Mouse (Mus musculus): ENCODE results near the gene Ece1. TPM values are rescaled to one million over a fixed set of nuclear protein-coding genes. Genes with fewer than 3 reads are reported as not detected.

The Ece1 gene
- polyA plus RNA-seq, 1 experiment from 2014 or later: 9.1 TPM

GRCm38 (mm10) chr4:137897298-137897612, 35.2 kb downstream of the Ece1 start:
- Histone ChIP-seq H3K4me2 (ENCODE audit: low read length) (0 out of 2 replicates have a peak overlapping the region, but pooled peaks have one; percentile 14), H3K27ac (ENCODE audit: low read depth, low read length) (peak overlapping the region; percentile 54; the same call in 1 of the 2 replicates), H3K4me3 (ENCODE audit: low read depth, low read length) (no peak overlapping the region), H3K27me3 (replicated peaks; ENCODE audit: control insufficient read depth, insufficient read depth, low read length) (0 out of 2 replicates have a peak, but pooled peaks cover 5% of the 10 kb centered on the region), H3K9ac (ENCODE audit: low read length) (peak overlapping the region; percentile 43), H3K4me1 (ENCODE audit: control insufficient read depth, insufficient read depth, low read length) (peaks cover 30% of the 10 kb centered on the region), H3K36me3 (ENCODE audit: control insufficient read depth, insufficient read depth, low read length) (no peaks in the 10 kb centered on the region), H3K9me3 (replicated peaks; ENCODE audit: control insufficient read depth, low read length) (no peaks in the 10 kb centered on the region)
- DNase-seq (ENCODE audit: low spot score) (peak; percentile 93), ATAC-seq (peak; percentile 62; the same call in 1 of the 2 replicates)
- WGBS: 4% methylated on average over 8 of the region's 8 CpGs

DNA sequence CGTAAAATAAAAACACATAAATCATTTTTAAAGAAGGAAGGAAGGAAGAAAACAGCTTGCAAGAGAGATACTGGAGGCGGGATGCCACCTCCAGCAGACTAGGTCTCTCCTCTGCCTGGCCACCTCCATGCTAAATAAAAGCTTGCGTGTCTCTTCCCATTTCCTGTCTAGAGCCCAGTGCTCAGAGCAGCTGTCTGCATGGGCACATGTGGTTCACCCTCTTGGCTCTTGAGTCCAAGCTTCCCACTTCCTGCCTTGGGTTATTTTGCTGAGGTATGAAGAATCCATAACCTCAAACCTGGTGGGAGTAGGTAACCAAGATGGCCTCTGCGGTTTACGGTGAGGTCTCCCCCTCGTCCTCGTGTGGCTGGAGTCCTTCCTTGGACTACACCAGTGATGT, 36.5 kb downstream of the Ece1 start:
- ATAC-seq: no peak
- Histone ChIP-seq H3K27me3 (replicated peaks; ENCODE audit: control insufficient read depth, insufficient read depth, low read length) (0 out of 2 replicates have a peak, but pooled peaks cover 5% of the 10 kb centered on the region), H3K27ac (ENCODE audit: low read depth, low read length) (no peak overlapping the region)

DNA sequence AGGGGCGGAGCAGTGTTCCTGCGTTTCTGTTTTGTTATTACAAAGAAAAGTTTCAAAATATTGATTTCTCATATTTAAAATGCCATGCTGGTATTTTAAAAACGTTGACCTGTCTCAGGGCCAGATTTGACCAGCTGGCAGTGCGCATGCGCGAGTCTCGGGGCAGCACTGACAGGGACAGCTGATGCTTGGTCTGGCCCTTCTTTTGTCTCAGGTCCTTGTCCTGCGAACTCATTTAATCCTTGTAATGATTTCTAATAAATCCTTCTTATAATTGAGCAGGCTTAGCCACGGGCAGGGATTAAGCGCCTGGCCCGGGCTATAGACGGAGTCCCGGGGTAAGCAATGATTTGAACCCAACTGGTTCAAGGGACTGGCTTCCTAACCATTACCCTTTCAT, 40.2 kb downstream of the Ece1 start:
- Histone ChIP-seq H3K4me2 (ENCODE audit: low read length) (no peak overlapping the region), H3K27me3 (replicated peaks; ENCODE audit: control insufficient read depth, insufficient read depth, low read length) (0 out of 2 replicates have a peak, but pooled peaks cover 5% of the 10 kb centered on the region), H3K9me3 (replicated peaks; ENCODE audit: control insufficient read depth, low read length) (no peaks in the 10 kb centered on the region), H3K36me3 (ENCODE audit: control insufficient read depth, insufficient read depth, low read length) (no peaks in the 10 kb centered on the region), H3K9ac (ENCODE audit: low read length) (no peak overlapping the region), H3K4me3 (ENCODE audit: low read depth, low read length) (no peak overlapping the region), H3K4me1 (ENCODE audit: control insufficient read depth, insufficient read depth, low read length) (peaks cover 8% of the 10 kb centered on the region), H3K27ac (ENCODE audit: low read depth, low read length) (no peak overlapping the region)
- DNase-seq (ENCODE audit: low spot score) (no peak), ATAC-seq (no peak)
- WGBS: 45% methylated on average over 13 of the region's 13 CpGs

More for the DNA sequence above, 36.5 kb downstream of the Ece1 start:
- Histone ChIP-seq H3K9ac (ENCODE audit: low read length) (no peak overlapping the region), H3K9me3 (replicated peaks; ENCODE audit: control insufficient read depth, low read length) (no peaks in the 10 kb centered on the region), H3K4me2 (ENCODE audit: low read length) (no peak overlapping the region), H3K4me3 (ENCODE audit: low read depth, low read length) (no peak overlapping the region), H3K36me3 (ENCODE audit: control insufficient read depth, insufficient read depth, low read length) (no peaks in the 10 kb centered on the region), H3K4me1 (ENCODE audit: control insufficient read depth, insufficient read depth, low read length) (peaks cover 22% of the 10 kb centered on the region)
- WGBS: 86% methylated on average over 7 of the region's 7 CpGs
- no peak for DNase-seq (ENCODE audit: low spot score)

- 0 out of 2 replicates have a peak, but pooled peaks cover 5% of the 10 kb centered on the region for H3K27me3 ChIP-seq (replicated peaks; ENCODE audit: control insufficient read depth, insufficient read depth, low read length)
- DNase-seq (ENCODE audit: low spot score): no peak
- H3K4me2 ChIP-seq (ENCODE audit: low read length): no peak overlapping the region
- H3K36me3 ChIP-seq (ENCODE audit: control insufficient read depth, insufficient read depth, low read length): no peaks in the 10 kb centered on the region
- no peak overlapping the region for H3K4me3 ChIP-seq (ENCODE audit: low read depth, low read length)
- no peak for ATAC-seq
- 51% methylated on average over 7 of the region's 7 CpGs for WGBS
- H3K9ac ChIP-seq (ENCODE audit: low read length): no peak overlapping the region
- no peaks in the 10 kb centered on the region for H3K9me3 ChIP-seq (replicated peaks; ENCODE audit: control insufficient read depth, low read length)
- H3K27ac ChIP-seq (ENCODE audit: low read depth, low read length): no peak overlapping the region
- H3K4me1 ChIP-seq (ENCODE audit: control insufficient read depth, insufficient read depth, low read length): peaks cover 2% of the 10 kb centered on the region; the same call in 1 of the 2 replicates
These were observed 40.8 kb downstream of the Ece1 start for GRCm38 (mm10) chr4:137902873-137903272.

DNA sequence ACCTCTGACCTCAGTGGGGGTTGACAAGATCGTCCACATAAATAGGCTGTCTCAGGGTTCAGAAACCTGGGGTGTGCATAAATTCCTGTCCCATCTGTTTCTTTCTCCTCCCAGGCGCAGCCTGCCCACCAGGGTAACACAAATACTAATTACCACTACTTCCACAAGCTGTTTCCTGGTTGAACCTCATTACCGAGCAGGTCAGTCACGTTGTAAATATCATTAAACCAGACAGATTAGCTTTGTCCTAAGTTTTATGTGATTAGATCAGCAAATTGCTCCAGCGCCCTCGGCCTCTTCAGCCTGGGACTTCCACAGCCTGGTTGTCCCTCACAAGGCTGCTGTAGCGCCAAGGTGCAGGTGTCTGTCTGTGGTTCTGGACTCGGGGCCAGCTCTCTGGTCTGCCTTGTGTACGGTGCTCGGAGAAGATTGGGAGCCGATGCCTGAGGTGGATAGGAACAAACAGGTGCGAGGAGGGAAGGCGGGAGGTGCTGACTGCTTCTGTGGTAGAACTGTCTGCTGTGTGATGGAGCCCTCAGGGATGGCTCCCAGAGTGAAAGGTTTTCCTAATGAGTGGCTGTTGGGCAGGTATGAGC, 43.0 kb downstream of the Ece1 start:
- Histone ChIP-seq H3K4me2 (ENCODE audit: low read length) (no peak overlapping the region), H3K4me3 (ENCODE audit: low read depth, low read length) (no peak overlapping the region), H3K9ac (ENCODE audit: low read length) (no peak overlapping the region), H3K4me1 (ENCODE audit: control insufficient read depth, insufficient read depth, low read length) (no peaks in the 10 kb centered on the region), H3K9me3 (replicated peaks; ENCODE audit: control insufficient read depth, low read length) (no peaks in the 10 kb centered on the region), H3K27ac (ENCODE audit: low read depth, low read length) (no peak overlapping the region), H3K36me3 (ENCODE audit: control insufficient read depth, insufficient read depth, low read length) (no peaks in the 10 kb centered on the region), H3K27me3 (replicated peaks; ENCODE audit: control insufficient read depth, insufficient read depth, low read length) (no peaks in the 10 kb centered on the region)
- no peak for ATAC-seq
- no peak for DNase-seq (ENCODE audit: low spot score)
- 53% methylated on average over 13 of the region's 13 CpGs for WGBS

GRCm38 (mm10) chr4:137907979-137908378, 45.9 kb downstream of the Ece1 start:
- DNase-seq (ENCODE audit: low spot score) (peak; percentile 58), ATAC-seq (peak; percentile 63)
- WGBS: 46% methylated on average over 13 of the region's 13 CpGs

DNA sequence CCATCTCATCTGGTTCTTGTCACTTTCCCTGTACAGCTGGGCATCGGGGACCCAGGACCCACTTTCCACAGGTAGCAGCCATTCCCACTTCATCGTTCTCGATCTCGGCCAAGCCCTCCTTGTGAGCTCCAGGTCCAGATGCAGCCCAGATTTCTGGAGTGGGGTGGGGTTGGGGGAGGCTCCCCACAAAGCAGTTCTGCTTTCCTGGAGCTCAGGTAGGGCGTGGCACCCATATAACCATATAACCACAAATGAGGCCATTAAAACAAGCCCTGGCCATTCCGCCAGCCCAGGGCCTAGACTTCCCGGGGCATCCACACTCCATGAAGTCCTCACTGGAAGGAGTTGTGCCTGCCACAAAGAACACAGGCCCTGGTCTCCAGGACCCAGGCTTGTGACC, 46.5 kb downstream of the Ece1 start:
- Histone ChIP-seq H3K4me1 (ENCODE audit: control insufficient read depth, insufficient read depth, low read length) (peaks cover 6% of the 10 kb centered on the region), H3K27me3 (replicated peaks; ENCODE audit: control insufficient read depth, insufficient read depth, low read length) (no peaks in the 10 kb centered on the region), H3K4me2 (ENCODE audit: low read length) (no peak overlapping the region), H3K9ac (ENCODE audit: low read length) (no peak overlapping the region), H3K4me3 (ENCODE audit: low read depth, low read length) (no peak overlapping the region), H3K27ac (ENCODE audit: low read depth, low read length) (no peak overlapping the region), H3K36me3 (ENCODE audit: control insufficient read depth, insufficient read depth, low read length) (no peaks in the 10 kb centered on the region), H3K9me3 (replicated peaks; ENCODE audit: control insufficient read depth, low read length) (no peaks in the 10 kb centered on the region)
- ATAC-seq: no peak
- WGBS: 90% methylated on average over 7 of the region's 7 CpGs
- DNase-seq (ENCODE audit: low spot score): no peak

More at GRCm38 (mm10) chr4:137907979-137908378, 45.9 kb downstream of the Ece1 start:
- no peaks in the 10 kb centered on the region for H3K27me3 ChIP-seq (replicated peaks; ENCODE audit: control insufficient read depth, insufficient read depth, low read length)
- no peak overlapping the region for H3K4me3 ChIP-seq (ENCODE audit: low read depth, low read length)
- H3K9ac ChIP-seq (ENCODE audit: low read length): no peak overlapping the region
- H3K36me3 ChIP-seq (ENCODE audit: control insufficient read depth, insufficient read depth, low read length): no peaks in the 10 kb centered on the region
- no peak overlapping the region for H3K4me2 ChIP-seq (ENCODE audit: low read length)
- H3K27ac ChIP-seq (ENCODE audit: low read depth, low read length): no peak overlapping the region
- no peaks in the 10 kb centered on the region for H3K9me3 ChIP-seq (replicated peaks; ENCODE audit: control insufficient read depth, low read length)
- H3K4me1 ChIP-seq (ENCODE audit: control insufficient read depth, insufficient read depth, low read length): 0 out of 2 replicates have a peak, but pooled peaks cover under 1% of the 10 kb centered on the region

DNA sequence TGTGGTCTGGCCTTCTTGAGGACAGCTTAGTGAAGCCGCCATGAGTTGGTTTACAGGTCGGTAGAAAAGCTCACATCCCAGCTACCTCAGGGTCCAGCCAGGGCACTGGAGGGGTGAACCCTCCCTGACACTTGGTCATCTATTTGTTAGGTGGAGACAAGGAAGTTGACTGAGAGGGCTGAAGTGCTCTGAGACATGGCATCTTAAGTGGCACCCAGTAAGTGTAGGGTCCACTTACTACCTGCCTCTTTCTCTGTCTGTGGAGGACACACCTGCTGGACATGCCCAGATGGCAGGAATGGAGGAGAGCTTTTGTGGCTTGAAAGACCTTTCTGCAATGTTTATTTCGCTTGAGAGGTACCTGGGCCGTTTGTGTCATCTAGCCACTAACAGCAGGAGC, 46.9 kb downstream of the Ece1 start:
- no peak overlapping the region for H3K27ac ChIP-seq (ENCODE audit: low read depth, low read length)
- no peaks in the 10 kb centered on the region for H3K9me3 ChIP-seq (replicated peaks; ENCODE audit: control insufficient read depth, low read length)
- no peak overlapping the region for H3K4me2 ChIP-seq (ENCODE audit: low read length)
- H3K4me1 ChIP-seq (ENCODE audit: control insufficient read depth, insufficient read depth, low read length): peaks cover 10% of the 10 kb centered on the region
- DNase-seq (ENCODE audit: low spot score): no peak
- H3K36me3 ChIP-seq (ENCODE audit: control insufficient read depth, insufficient read depth, low read length): no peaks in the 10 kb centered on the region
- no peak overlapping the region for H3K4me3 ChIP-seq (ENCODE audit: low read depth, low read length)
- 81% methylated on average over 4 of the region's 4 CpGs for whole genome bisulfite sequencing
- H3K9ac ChIP-seq (ENCODE audit: low read length): no peak overlapping the region
- H3K27me3 ChIP-seq (replicated peaks; ENCODE audit: control insufficient read depth, insufficient read depth, low read length): no peaks in the 10 kb centered on the region
- ATAC-seq: no peak

DNA sequence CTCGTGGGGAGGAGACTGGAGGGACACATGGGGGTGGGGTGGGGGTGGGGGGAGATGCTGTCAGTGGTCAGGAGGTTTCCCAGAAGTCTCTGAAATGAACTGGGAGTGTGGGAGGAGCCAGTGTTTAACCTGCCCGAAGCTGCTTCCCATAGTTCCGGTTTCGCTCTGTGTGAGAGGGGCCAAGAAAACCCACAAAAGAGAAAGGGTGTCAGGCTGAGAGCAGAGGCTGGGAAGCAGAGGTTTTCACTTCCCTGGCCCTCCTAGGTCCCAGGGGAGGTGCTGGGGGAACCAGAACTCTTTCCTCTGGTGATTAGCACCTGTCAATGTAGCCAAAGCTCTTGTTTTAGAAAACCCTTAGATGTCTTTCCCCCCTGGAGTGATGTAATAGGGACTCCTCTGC, 47.4 kb downstream of the Ece1 start:
- Histone ChIP-seq H3K4me2 (ENCODE audit: low read length) (no peak overlapping the region), H3K4me3 (ENCODE audit: low read depth, low read length) (no peak overlapping the region), H3K9me3 (replicated peaks; ENCODE audit: control insufficient read depth, low read length) (no peaks in the 10 kb centered on the region), H3K9ac (ENCODE audit: low read length) (no peak overlapping the region), H3K27ac (ENCODE audit: low read depth, low read length) (no peak overlapping the region), H3K4me1 (ENCODE audit: control insufficient read depth, insufficient read depth, low read length) (peaks cover 11% of the 10 kb centered on the region), H3K27me3 (replicated peaks; ENCODE audit: control insufficient read depth, insufficient read depth, low read length) (no peaks in the 10 kb centered on the region), H3K36me3 (ENCODE audit: control insufficient read depth, insufficient read depth, low read length) (no peaks in the 10 kb centered on the region)
- ATAC-seq: no peak
- 73% methylated on average over 4 of the region's 4 CpGs for WGBS
- DNase-seq (ENCODE audit: low spot score): no peak

Data from forebrain, embryonic 14.5 days (tissue).